Mouse (Mus musculus): ENCODE results near the gene Cntnap5b. TPM values are rescaled to one million over a fixed set of nuclear protein-coding genes. Genes with fewer than 3 reads are reported as not detected.

Gene Cntnap5b
- polyA plus RNA-seq (2017; shearing (Covaris generic)) = 1 to 10 TPM in 1 of 2 experiments, under 1 TPM in 1; 0.16 to 1.4 TPM

GRCm38 (mm10) chr1:99772614-99773013 lies at the start of gene Cntnap5b:
TSS of gene Cntnap5b (plus strand) at chr1:99772765.

All from inflammation-experienced regulatory T-cells (primary cell).